Mouse (Mus musculus) WW6 (cell line): ENCODE results near the gene Gipc3.

Source experiments
- DNase-seq: peaks from one replicate; pipeline ENCODE4 v3.0.0-alpha.2; 2013; ENCODE audit warnings: low read depth, low spot score

Gene Gipc3

GRCm38 (mm10) chr10:81342686-81343505 lies at the start of gene Gipc3:
Gipc3 (minus strand) TSS chr10:81343266.
- DNase-seq, result no peak

GRCm38 (mm10) chr10:81392781-81393185 lies 49.7 kb upstream of the Gipc3 start, which contains the start of gene Smim24:
Smim24 (plus strand) TSS chr10:81393051.
- DNase-seq, result no peak

- no peak for DNase-seq
These were observed 49.2 kb upstream of the Gipc3 start for GRCm38 (mm10) chr10:81392270-81392669.

- DNase-seq, result no peak
These were observed 47.6 kb upstream of the Gipc3 start for GRCm38 (mm10) chr10:81390678-81390965.

DNA sequence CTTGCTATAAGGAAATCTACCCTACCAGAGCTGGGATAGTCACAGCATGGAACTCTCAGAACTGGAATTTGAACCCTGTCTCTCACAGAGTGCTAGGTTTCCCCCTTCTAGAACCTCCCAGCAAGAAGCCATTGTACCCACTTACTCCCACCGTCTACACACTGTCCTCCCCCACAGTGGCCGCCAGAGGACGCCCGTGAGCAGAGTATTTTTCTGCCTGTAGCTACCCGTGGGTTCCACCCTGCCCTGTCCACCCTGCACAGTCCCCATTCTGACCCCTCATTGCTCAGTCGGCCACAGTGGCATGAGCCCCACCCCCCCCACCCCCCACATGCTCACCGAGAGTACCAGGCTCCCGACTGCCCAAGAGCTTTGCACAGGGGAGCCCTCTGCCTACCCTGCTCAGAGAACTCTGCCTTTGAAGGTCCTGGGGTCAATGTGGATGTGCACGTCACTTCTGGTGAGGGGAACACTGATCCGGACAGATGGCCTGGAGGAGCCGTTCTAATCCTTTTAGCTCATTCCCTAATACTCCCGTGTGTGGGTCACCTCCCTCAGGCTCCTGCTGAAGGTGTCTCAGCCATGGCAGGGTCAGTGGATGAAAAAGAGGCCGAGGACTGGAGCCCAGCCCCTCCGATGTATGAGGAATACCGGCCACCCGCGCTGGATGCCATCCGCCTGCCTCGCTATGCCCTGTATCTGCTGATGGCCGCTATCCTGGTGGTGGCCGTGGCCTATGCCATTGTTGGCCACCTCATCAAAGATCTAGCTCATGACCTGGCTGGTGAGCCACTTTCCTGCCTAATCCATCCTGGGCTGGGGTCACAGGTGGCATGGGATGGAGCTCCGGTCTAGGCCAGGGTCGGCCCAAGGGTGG lies 47.0 kb upstream of the Gipc3 start:
- DNase-seq, result no peak

- no peak for DNase-seq
These were observed 46.3 kb upstream of the Gipc3 start for GRCm38 (mm10) chr10:81389373-81389772.

GRCm38 (mm10) chr10:81388505-81389055 lies 45.5 kb upstream of the Gipc3 start, which contains the start of gene Gm48552:
Gm48552 (plus strand) TSS chr10:81389005.
- no peak for DNase-seq

DNA sequence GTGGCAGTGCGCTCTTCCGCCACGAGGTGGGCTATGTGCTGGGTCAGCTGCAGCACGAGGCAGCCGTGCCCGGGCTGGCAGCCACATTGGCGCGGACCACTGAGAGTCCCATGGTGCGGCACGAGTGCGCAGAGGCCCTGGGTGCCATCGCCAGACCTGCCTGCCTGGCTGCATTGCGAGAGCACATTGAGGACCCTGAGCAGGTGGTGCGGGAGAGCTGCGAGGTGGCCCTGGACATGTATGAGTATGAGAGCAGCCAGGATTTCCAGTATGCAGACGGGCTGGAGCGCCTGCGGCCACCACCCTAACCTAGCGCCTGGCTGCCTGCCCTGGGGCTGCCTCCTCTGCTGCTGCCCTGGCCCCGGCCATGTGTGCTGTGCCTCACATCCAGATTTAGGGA lies 44.6 kb upstream of the Gipc3 start:
- DNase-seq, result no peak

GRCm38 (mm10) chr10:81385603-81386306 lies 42.7 kb upstream of the Gipc3 start:
- DNase-seq, result no peak

DNA sequence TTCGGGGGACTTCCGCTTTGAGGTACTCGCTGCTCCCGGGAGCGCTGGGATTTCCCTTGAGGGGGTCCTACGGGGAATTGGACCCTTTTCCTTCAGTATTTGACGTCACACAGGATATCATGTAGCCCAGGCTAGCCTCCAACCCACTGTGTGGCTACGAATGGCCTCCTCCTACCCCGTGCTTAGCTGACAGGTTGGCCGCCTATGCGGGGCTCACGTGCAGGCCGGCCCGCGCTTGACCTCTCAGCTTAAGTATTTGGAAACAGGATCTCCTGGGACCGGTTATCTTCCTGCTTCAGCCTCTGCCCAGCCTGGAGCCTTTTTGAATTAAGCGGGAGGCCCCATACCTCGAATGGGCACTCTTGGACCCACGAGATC lies 41.5 kb upstream of the Gipc3 start:
- no peak for DNase-seq

GRCm38 (mm10) chr10:81383802-81384604 lies 40.9 kb upstream of the Gipc3 start, which contains the start of the genes Dohh and Gm48551:
Dohh (plus strand) TSS chr10:81384428.
Gm48551 (plus strand) TSS chr10:81384466.
- DNase-seq, result peak; percentile 96

GRCm38 (mm10) chr10:81382039-81382438 lies 39.0 kb upstream of the Gipc3 start:
- DNase-seq, result no peak

DNA sequence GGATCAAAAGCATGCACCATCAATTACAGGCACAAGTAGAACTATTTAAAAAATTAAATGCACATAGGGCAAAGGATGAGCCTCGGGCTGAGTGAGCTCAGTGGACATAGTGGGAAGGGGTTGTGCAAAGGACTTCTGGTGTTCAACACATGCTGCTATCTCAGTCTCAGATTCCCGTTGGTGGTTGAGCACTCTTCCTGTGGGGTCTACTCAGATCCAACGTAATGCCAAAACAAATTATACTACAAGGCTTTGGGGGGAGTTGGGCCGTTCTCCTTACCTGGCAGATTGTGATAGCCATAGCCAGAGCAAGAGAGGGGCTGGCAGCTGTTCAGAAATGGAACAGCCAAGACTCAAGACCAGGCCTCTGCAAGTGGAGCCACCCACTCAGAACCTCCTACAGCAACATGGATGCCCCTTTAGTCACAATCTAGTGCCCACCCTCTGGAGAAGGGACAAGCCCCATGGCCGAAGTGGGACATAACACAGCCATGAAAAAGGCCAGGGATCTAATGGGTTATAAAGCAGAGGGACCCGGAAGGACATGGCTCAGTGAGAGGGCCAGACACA lies 36.8 kb upstream of the Gipc3 start:
- no peak for DNase-seq

- no peak for DNase-seq
These were observed 36.1 kb upstream of the Gipc3 start for GRCm38 (mm10) chr10:81379183-81379553.

DNA sequence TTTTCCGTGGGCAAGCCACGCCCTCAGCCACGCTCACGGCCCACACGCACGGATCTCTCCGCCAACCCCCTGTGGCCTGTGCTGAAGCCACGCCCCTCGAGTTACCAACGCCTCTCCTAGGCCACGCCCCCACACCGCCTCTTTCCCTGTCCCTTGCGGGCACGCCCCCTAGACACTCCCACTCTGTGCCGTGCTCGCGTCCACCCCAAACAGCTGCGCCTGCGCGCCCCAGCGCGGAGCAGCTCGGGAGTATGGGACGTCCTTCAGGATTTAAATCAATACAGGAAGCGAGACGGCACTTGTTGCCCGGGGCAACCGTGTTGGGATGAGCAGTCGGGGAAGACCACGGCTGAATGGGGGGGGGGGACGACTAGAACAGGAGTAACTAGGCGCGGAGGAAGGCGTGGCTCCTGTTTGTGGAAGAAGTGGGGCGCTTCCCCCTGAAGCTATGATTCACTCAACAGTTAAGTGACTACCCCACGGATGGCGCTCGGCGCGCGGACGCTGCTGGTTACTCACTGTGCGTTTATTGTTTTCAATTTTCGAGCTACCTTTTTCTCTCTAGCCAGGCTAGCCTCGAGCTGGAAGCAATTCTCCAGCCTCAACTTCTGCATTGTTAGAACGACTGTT lies 35.6 kb upstream of the Gipc3 start:
- DNase-seq, result peak; percentile 99

GRCm38 (mm10) chr10:81377793-81378552 lies 34.9 kb upstream of the Gipc3 start, which contains the start of gene Fzr1:
Fzr1 (minus strand) TSS chr10:81378516.
- DNase-seq, result no peak

DNA sequence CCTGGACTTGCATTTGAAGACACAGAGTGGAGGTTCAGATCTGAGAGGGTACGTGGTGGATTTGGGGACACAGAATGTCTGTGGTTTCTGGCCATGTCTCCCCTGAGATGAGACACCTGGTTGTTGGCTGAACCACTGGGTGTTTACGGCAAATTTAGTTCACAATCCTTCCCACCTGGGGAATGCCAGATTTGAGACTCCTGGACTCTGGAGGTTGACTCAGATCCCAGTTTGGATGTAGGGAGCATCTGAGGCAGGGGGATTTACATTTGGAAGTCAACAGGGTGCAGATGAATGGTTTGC lies 34.2 kb upstream of the Gipc3 start:
- DNase-seq, result no peak

DNA sequence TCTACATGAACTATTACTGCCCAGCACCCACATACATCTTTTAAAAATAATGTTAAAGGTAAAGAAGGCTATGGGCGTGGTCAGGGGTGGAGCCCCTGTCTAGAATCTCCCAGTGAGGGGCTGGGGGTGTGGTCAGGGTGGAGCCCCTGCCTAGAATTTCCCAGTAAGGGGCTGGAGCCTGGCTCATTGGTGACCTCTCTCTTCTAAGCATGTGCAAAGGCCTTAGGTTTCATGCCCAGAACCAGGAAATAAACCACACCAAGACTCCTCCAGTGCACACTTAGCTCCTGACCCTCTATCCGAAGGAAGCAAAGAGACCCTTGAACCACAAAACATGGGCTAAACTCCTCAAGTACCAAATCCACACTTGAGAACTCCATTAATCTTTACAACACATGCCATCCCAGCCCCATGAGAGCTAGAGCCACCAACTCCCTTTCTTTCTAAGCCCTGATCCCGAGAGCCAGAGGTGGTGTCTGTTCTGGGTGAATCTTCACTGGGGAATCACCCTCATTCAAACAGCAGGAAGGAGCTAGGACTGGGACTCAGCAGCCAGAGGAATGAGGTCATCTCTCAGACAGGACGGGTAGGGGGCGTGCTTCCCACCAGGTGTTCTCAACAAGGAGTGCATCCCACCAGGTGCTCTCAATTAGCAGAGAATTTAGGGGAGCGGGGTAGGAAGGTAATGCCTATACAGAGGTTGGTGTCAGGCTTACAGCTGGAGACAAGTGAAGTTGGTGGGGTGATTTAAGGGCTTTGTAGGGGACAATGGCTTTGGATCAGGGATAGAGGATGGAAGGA lies 33.7 kb upstream of the Gipc3 start:
- DNase-seq, result no peak

DNA sequence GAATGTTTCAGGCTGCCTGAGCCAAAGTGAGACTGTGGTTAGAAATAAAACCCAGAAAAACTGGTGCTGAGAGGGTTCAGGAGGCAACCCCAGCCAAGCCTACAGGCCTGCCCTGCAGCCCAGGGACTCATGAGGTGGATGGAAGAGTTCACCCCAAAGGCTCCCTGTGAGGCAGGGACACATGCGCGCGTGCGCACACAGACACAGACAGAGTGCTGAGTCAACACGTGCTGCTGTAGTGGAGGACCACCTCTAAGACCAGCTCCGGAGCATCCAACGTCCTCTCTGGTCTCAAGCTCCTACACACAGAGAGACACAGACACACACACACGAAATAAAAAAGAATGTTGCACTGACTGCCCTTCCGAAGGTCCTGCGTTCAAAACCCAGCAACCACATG lies 32.3 kb upstream of the Gipc3 start:
- no peak for DNase-seq
